Mouse (Mus musculus) forebrain, embryonic 14.5 days (tissue): ENCODE measurements around the gene Tmem202. TPM values are rescaled to one million over a fixed set of nuclear protein-coding genes. Genes with fewer than 3 reads are reported as not detected.

Experiments used
- ATAC-seq: fragments of 200-750 bp; cut with Nextera tagmentation; 2 replicates; pipeline ENCODE4 v1.8.0; 2017; ENCODE audit warnings: mild to moderate bottlenecking, moderate library complexity
- DNase-seq: peaks from one replicate; pipeline ENCODE4 v3.0.0-alpha.2; 2015; ENCODE audit warnings: low spot score
- H3K27ac ChIP-seq: fragments of 300-500 bp; sonication (generic); 2 replicates; pipeline ENCODE4 v1.5.1; 2014; ENCODE audit warnings: low read depth, mild to moderate bottlenecking, control low read depth, low read length, moderate library complexity
- H3K27me3 ChIP-seq: fragments of 300-500 bp; sonication (generic); replicated peaks from 2 replicates; pipeline ENCODE4 v1.6.1; 2014; ENCODE audit warnings: low read length, control low read depth, mixed read lengths; ENCODE audit not compliant: control insufficient read depth, insufficient read depth
- H3K36me3 ChIP-seq: fragments of 300-500 bp; sonication (generic); 2 replicates; pipeline ENCODE4 v1.6.1; 2014; ENCODE audit warnings: low read length, control low read depth; ENCODE audit not compliant: control insufficient read depth, insufficient read depth
- H3K4me1 ChIP-seq: fragments of 300-500 bp; sonication (generic); 2 replicates; pipeline ENCODE4 v1.6.1; 2014; ENCODE audit warnings: antibody characterized with exemption, low read length, control low read depth; ENCODE audit not compliant: control insufficient read depth, insufficient read depth
- H3K4me2 ChIP-seq: fragments of 300-500 bp; sonication (generic); 2 replicates; pipeline ENCODE4 v1.6.1; 2014; ENCODE audit warnings: mild to moderate bottlenecking, control low read depth, low read length
- H3K4me3 ChIP-seq: fragments of 300-500 bp; sonication (generic); 2 replicates; pipeline ENCODE4 v1.5.1; 2014; ENCODE audit warnings: low read depth, low read length, control low read depth
- H3K9ac ChIP-seq: fragments of 300-500 bp; sonication (generic); 2 replicates; pipeline ENCODE4 v1.6.1; 2014; ENCODE audit warnings: mild to moderate bottlenecking, low read length, control low read depth, moderate library complexity
- H3K9me3 ChIP-seq: fragments of 300-500 bp; sonication (generic); replicated peaks from 2 replicates; pipeline ENCODE4 v1.6.1; 2016; ENCODE audit warnings: low read length, control low read depth, mixed read lengths; ENCODE audit not compliant: control insufficient read depth
- WGBS: fragments of 180-500 bp; shearing (Covaris S2); extraction: QIAGEN DNeasy Blood & Tissue Kit; methylation state at CpG from one replicate; pipeline ENCODE4 v1.1.7; 2014; 5-methylcytosine and 5-hydroxymethylcytosine counted together
- polyA plus RNA-seq: library from polyadenylated mRNA; unstranded; fragments of >200 nt; fragmentation: Nextera tagmentation; extraction: Ambion mirVana; gene quantifications from 2 replicates; pipeline ENCODE4 v1.2.1, GENCODE M21; 2014

Tmem202 gene
- polyA plus RNA-seq, 1 experiment from 2014 or later, result 0.27 TPM

DNA sequence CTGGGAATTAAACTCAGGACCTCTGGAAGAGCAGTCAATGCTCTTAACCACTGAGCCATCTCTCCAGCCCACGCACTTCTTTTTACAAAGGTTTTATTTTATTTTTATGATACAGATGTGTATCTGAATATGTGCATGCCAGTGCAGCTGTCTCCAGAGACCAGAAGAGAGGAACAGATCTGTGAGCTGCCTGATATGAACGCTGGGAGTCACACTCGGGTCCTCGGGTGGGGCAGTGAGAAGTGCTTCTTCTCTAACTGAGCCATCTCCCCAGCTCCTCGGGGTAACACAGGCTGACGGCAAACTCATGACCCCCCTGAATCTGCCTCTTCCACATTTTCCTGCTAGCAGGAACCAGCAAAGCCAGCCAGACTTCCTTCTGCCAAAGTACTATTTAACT, 12.9 kb downstream of the Tmem202 start:
- H3K9me3 ChIP-seq, result no peaks in the 10 kb centered on the region
- DNase-seq, result no peak
- no peak for ATAC-seq
- H3K4me3 ChIP-seq, result no peak overlapping the region
- H3K27ac ChIP-seq, result no peak overlapping the region
- H3K36me3 ChIP-seq, result no peaks in the 10 kb centered on the region
- H3K4me1 ChIP-seq, result no peaks in the 10 kb centered on the region
- H3K9ac ChIP-seq, result no peak overlapping the region
- H3K27me3 ChIP-seq, result no peaks in the 10 kb centered on the region
- WGBS, result 87% methylated on average over 6 of the region's 6 CpGs
- no peak overlapping the region for H3K4me2 ChIP-seq

- no peak overlapping the region for H3K4me2 ChIP-seq
Observed at GRCm38 (mm10) chr9:59522906-59523305, 16.7 kb downstream of the Tmem202 start.

DNA sequence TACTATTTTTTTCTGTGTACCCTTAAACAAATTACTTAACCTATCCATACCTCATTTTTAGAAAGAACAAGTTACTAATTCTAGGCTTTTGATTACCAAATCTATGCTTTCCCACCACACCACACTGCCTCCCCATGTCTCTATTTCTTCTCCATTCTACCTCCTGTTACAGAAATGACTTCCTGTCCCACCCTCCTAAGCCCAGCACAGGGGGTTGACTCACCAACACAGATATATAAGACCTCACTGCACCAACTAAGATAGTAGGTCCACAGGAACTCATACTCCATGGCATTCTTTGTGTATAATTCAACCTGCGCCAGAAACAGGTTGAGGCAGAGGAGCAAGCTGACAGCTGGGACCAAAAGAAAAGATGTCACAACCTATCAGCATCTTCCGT, 20.3 kb downstream of the Tmem202 start:
- Histone ChIP-seq H3K9ac (no peak overlapping the region), H3K27me3 (no peaks in the 10 kb centered on the region), H3K4me3 (no peak overlapping the region), H3K27ac (no peak overlapping the region), H3K4me2 (no peak overlapping the region), H3K36me3 (no peaks in the 10 kb centered on the region), H3K9me3 (no peaks in the 10 kb centered on the region), H3K4me1 (no peaks in the 10 kb centered on the region)
- no peak for DNase-seq
- WGBS, result 83% methylated on average over 2 of the region's 2 CpGs
- no peak for ATAC-seq

More at GRCm38 (mm10) chr9:59522906-59523305, 16.7 kb downstream of the Tmem202 start:
- no peaks in the 10 kb centered on the region for H3K36me3 ChIP-seq
- no peak for ATAC-seq
- WGBS, result 84% methylated on average over 4 of the region's 4 CpGs
- no peak overlapping the region for H3K9ac ChIP-seq
- no peak overlapping the region for H3K27ac ChIP-seq
- H3K27me3 ChIP-seq, result no peaks in the 10 kb centered on the region
- H3K4me3 ChIP-seq, result no peak overlapping the region
- no peaks in the 10 kb centered on the region for H3K4me1 ChIP-seq
- H3K9me3 ChIP-seq, result no peaks in the 10 kb centered on the region
- DNase-seq, result no peak

- WGBS, result 67% methylated on average over 5 of the region's 5 CpGs
- no peak overlapping the region for H3K27ac ChIP-seq
- no peaks in the 10 kb centered on the region for H3K36me3 ChIP-seq
- peak; percentile 11 for DNase-seq
- H3K4me1 ChIP-seq, result no peaks in the 10 kb centered on the region
- no peaks in the 10 kb centered on the region for H3K9me3 ChIP-seq
- H3K4me3 ChIP-seq, result no peak overlapping the region
- H3K27me3 ChIP-seq, result no peaks in the 10 kb centered on the region
- no peak overlapping the region for H3K4me2 ChIP-seq
- no peak overlapping the region for H3K9ac ChIP-seq
- ATAC-seq, result no peak
Observed at GRCm38 (mm10) chr9:59518976-59519375, 20.7 kb downstream of the Tmem202 start.

- no peak for ATAC-seq
- no peak overlapping the region for H3K27ac ChIP-seq
- DNase-seq, result no peak
- WGBS, result 57% methylated on average over 7 of the region's 7 CpGs
- H3K36me3 ChIP-seq, result no peaks in the 10 kb centered on the region
- no peak overlapping the region for H3K4me3 ChIP-seq
- no peak overlapping the region for H3K4me2 ChIP-seq
- H3K27me3 ChIP-seq, result no peaks in the 10 kb centered on the region
- no peaks in the 10 kb centered on the region for H3K4me1 ChIP-seq
- no peak overlapping the region for H3K9ac ChIP-seq
- H3K9me3 ChIP-seq, result no peaks in the 10 kb centered on the region
Observed at GRCm38 (mm10) chr9:59517127-59517526, 22.5 kb downstream of the Tmem202 start.

DNA sequence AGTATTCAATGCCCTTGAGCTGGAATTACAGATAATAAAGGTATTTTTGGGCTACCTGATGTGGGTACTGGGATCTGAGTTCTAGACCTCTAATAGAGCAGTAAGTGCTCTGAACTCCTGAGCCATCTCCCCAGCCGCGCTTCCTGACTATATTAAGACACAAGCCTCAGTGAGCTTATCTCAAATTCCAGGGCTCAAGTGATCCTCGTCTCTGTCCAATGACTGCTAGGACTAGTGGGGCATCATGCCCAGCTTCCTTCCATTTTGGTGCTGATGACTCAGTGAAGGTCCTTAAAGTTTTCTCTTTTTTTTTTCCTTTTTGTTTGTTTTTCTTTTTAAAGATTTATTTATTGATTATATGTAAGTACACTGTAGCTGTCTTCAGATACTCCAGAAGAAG, 24.6 kb downstream of the Tmem202 start:
- Histone ChIP-seq H3K4me2 (no peak overlapping the region), H3K27ac (no peak overlapping the region), H3K9me3 (no peaks in the 10 kb centered on the region), H3K4me1 (no peaks in the 10 kb centered on the region), H3K4me3 (no peak overlapping the region), H3K9ac (no peak overlapping the region), H3K36me3 (no peaks in the 10 kb centered on the region), H3K27me3 (no peaks in the 10 kb centered on the region)
- 65% methylated on average over 3 of the region's 3 CpGs for WGBS
- ATAC-seq, result no peak
- no peak for DNase-seq

DNA sequence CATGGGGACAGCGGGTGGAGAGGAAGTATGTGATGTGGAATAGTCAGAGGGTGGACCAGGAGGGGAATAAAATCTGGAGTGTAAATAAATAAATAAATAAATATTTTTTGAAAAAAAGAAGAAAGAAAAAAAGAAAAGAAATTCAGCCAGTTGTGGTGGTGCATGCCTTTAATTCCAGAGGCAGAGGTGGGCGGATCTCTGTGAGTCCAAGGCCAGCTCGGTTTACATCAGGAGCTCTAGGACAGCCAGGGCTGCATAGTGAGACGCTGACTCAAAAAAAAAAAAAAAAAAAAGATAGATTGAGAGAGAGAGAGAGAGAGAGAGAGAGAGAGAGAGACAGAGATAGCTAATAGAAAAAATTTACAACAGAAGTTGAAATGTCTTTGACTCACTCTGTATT, 27.3 kb downstream of the Tmem202 start:
- H3K4me2 ChIP-seq, result no peak overlapping the region
- ATAC-seq (no peak), DNase-seq (no peak)
- H3K9me3 ChIP-seq, result no peaks in the 10 kb centered on the region
- H3K4me1 ChIP-seq, result no peaks in the 10 kb centered on the region
- H3K27me3 ChIP-seq, result no peaks in the 10 kb centered on the region
- H3K4me3 ChIP-seq, result no peak overlapping the region
- H3K9ac ChIP-seq, result no peak overlapping the region
- WGBS, result 64% methylated on average over 4 of the region's 4 CpGs
- H3K27ac ChIP-seq, result no peak overlapping the region
- no peaks in the 10 kb centered on the region for H3K36me3 ChIP-seq

- ATAC-seq, result no peak
- Histone ChIP-seq H3K4me2 (no peak overlapping the region), H3K9ac (no peak overlapping the region), H3K27ac (no peak overlapping the region), H3K4me3 (no peak overlapping the region), H3K27me3 (no peaks in the 10 kb centered on the region), H3K9me3 (no peaks in the 10 kb centered on the region), H3K36me3 (no peaks in the 10 kb centered on the region), H3K4me1 (no peaks in the 10 kb centered on the region)
- 55% methylated on average over 1 of the region's 1 CpGs for WGBS
- DNase-seq, result no peak
Observed at GRCm38 (mm10) chr9:59508146-59508545, 31.5 kb downstream of the Tmem202 start.

- H3K4me3 ChIP-seq, result peak overlapping the region; percentile 99
- H3K4me2 ChIP-seq, result peak overlapping the region; percentile 86
- H3K9me3 ChIP-seq, result no peaks in the 10 kb centered on the region
- H3K36me3 ChIP-seq, result no peaks in the 10 kb centered on the region
- H3K4me1 ChIP-seq, result peaks cover 16% of the 10 kb centered on the region
- H3K27ac ChIP-seq, result peak overlapping the region; percentile 99; the same call in 1 of the 2 replicates
- ATAC-seq (no peak), DNase-seq (no peak)
- H3K9ac ChIP-seq, result peak overlapping the region; percentile 98
- H3K27me3 ChIP-seq, result no peaks in the 10 kb centered on the region
Observed at GRCm38 (mm10) chr9:59487331-59487730, 52.3 kb downstream of the Tmem202 start.
